Mouse (Mus musculus): ENCODE measurements around the gene Exoc3l2.
A peak's percentile ranks its signal among the peaks of the same experiment; 100 is the strongest.

Gene Exoc3l2

DNA sequence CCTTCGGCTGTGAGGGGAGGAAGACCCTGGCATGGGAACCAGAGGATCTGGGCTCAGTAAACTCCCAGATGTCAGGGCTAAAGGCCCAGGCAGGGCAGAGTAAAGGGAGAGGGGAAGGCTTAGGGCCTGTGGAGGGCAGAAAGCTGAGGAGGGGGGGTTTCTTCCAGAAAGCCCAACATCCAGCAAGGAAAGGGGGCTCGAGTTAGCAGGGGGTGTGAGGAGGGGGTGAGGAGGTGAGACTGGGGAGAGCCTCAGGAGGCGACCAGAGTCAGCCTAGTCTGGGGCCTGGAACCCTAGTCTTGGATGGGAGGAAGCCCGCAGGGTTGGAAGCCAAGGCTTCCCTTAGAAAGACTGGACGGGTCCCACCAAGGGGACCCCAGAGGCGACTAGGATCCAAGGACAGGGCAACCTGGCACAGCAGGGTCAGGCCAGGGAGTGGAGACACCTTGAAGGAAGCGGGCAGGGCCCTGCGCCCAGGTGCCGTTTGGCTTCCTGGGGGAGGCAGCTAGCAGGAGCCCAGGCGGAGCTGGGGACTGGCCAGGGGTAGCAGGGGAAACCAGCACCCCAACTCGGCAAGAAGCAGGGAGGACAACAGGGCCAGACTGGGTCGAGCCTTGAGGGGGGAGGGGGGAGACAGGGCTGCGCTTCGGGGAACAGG, 5.6 kb upstream of the Exoc3l2 start:
- DNase-seq, result no peak

DNA sequence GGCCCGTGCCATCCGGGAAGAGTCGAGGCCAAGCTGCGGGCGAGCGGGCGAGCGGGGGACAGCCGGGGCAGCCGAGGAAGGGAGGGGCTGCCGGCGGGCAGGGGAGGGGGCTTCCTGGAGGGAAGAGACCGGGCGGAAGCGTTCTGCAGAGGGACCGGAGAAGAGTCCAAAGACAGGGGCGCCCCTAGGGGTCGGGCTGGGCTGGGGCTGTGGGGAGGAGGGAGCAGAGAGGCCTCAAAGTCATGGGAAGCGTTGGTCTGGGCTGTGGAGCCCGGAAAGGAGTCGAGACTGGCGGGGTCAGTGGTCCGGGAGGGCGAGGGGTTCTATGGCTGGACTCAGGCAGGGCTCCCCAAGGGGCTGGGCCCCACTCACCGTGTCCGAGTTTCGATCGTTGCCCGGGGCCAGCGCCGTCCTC, 5.1 kb upstream of the Exoc3l2 start:
- no peak for DNase-seq

DNA sequence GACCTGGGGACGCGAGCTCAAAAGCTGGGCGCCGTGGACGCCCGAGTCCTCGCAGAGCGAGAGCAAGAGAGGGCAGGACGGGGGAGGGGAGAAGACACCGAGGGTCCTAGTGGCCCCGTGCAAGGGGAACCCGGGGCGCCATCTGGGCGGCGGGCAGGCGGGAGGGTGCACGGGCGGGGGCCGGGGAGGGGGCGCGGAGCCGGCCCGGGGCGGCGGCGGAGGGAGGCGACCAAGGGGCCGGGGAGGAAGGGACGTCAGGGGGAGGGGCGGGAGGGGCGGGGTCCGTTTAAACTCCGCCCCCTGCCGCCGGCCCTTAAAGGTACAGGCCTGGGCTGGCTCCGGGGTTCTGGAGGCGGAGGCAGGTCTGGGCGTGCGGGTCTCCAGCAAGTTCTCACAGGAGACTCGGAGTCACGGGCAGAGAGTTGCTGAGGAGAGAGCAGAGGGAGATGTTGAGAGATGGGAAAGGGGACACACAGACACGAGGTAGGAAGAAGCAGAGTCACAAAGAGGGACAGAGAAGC, 4.5 kb upstream of the Exoc3l2 start, which contains the start of gene Mark4:
Mark4 (minus strand) TSS at position 231 of the 521 bp plus-strand sequence.
- peak; percentile 79 for DNase-seq

DNA sequence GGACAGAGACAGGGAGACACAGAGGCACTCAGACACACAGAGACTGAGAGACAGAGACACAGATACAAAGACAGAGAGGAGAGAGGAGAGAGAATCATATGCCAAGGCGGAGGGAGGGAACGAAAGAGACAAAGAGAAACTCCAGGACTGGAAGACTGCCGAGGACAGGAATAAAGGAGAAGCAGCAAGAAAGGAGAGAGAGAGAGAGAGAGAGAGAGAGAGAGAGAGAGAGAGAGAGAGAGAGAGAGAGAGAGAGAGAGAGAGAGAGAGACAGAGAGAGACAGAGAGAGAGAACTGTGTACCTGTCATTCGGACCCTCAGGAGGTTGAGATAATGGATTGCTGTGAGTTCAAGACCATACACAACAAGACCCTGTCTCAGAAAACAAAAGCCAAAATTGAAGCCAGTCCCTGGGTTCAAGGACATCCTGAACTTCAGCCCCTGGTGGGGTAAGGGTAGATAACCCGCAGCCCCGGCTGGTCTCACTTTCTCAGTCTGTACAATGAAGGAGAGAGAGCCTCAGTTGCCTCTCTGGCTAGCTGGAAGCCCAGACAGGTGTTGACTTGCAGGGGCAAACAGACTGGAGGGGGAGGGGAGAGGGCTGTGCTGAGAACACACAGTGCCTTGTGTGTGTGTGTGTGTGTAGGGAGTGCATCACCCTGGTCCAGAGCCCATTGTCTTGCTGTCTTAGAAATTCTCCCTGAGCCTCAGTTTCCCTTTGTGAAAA, 3.8 kb upstream of the Exoc3l2 start:
- DNase-seq, result no peak

DNA sequence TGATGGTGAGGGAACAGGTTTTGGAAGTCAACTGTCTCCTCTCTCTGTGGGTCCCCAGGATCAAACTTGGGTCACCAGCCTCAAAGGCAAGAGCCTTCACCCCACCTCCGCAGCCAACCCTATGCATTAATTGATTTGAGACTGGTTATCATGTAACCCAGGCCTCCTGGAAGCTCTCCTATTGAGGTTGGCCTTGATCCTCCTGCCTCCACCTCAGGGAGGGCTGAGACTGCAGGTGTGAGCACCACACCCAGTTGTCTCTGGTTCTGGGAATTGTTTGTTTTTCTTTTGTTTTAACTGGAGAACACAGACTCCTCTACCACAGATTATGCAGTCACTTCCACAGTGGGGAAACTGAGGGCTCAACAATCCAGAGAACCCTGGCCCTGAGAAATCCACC, 2.6 kb upstream of the Exoc3l2 start:
- no peak for DNase-seq

DNA sequence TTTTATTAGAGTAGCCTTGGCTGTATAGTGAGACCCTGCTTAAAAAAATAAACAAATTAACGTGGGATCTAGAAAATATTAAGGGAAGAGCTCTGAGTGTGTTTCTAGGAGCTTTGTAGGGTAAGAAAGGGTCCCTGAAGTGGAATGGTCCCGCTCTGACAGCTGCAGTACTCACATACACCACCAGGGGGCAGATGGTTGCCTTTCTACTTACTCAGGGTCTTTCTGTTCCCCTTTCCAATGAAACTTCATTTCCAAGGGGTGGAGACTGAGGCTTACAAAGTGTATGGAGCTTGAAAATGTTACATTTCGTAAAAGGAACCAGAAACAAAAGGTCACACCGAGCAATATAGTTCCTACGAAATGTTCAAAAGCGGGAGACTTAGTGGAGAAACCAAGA, 1.6 kb upstream of the Exoc3l2 start:
- peak; percentile 82 for DNase-seq

DNA sequence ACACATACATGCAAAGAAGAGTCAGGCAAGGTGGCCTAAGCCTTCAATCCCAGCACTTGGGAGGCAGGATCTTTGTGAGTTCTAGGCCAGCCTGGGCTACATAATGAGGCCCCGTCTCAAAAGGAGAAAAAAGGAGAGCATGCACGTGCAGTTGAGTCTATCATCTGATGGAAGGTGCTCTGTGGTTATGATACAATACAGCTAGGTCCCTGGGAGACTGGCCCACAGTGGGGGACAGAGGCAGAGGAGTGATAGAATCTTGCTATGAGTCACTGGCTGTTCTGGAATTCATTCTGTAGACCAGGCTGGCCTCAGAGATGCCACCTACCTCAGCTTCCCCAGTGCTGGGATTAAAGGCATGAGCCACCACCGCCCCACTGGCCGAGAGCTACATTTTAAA, 688 bp upstream of the Exoc3l2 start:
- DNase-seq, result no peak

DNA sequence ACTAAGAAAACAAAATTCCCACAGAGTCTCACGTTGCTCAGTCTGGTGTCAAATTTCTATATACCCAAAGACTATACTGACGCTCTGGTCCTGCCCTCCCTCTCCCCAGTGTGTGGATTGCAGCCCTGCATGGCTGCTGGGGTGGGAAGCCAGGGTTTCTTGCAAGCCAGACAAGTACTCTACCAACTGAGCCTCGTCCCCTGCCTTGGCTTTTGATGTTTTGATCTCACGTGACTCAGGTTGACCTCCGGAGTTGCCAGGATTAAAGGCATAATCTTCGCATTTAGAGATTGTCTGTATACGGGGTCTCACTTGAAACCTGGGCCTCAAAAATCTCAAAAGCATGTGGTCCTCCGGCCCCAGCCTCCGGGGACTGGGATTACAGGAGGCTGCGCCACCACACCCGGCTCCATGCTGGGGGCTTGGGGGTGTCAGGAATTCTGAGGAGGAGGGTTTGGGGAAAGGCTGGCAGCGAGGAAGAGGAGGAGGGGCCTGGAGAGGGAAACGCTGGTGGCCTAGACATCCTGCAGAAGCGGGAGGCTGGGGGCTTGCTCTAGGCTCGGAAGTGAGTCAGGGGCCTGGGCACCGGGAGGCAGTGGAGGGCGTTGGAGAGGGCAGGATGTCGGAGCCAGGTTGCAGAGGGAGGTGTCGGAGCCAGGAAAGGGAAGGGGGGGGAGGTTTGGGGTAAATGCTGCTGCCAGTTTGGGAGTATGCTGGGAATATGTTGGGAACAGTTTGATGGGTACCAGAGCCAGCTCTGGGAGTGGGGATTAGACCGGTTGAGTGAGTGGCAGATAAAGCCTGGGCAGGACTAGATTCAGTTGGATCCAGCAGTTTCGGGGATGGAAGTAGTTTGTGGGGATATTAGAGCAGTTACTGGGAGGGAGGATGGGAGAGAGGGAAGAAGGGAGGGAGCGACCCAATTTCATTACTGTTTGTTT, 1.5 kb downstream of the Exoc3l2 start:
- DNase-seq, result no peak

DNA sequence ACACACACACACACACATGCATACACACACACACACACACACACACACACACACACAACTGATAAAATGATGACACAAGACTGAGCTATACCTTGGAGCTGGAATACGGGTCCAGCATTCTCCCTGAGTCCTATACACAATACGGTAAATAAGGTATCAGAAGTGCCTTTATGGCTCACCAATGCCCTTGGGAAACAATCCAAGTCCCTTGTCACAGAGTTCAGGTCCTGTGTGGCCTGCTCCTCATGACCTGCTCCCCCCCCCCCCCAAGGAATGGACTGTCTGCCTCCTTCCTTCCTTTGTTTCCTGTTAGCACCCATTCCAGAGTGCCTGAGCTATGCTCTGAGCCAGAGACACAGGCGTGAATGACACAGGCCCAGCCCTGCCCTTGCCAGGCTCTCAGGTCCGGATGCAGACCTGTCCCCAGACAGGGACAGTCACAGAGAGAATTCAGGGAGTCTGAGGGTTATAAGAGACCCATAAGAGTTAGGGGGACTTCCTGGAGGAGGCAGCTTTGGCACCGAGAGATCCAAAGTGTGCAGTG, 3.5 kb downstream of the Exoc3l2 start:
- peak; percentile 59 for DNase-seq

DNA sequence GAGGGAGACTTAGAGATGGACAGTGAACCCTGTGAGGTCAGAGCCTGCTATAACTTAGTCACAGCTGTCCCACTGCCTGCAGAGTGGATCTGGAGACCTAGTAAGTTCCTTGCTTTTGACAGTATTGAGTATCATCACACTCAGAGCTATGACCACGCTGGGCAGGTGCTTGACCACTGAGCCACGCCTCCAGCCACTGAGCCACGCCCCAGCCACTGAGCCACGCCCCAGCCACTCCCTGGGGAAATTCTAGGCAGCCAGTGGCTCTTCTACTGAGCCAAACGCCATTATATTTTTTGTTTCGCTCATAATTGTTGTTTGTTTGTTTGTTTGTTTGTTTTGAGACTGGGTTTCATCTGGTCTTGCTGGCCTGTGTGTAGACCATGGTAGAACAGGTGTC, 4.5 kb downstream of the Exoc3l2 start:
- DNase-seq, result peak; percentile 55

DNA sequence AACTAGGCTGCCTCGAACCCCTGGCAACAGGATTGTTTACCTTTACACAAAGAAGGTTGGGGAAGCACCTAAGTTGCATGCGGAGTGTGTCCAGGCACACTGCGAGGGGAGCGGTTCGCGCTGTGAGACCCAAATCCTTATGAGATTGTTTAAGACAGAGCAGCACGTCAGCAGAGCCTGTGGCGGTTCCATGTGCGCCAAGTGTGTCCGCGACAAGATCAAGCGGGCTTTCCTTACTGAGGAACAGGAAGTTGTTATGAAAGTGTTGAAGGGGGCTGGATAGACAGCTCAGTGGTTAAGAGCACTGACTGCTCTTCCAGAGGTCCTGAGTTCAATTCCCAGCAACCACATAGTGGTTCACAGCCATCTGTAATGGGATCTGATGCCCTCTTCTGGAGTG, 5.1 kb downstream of the Exoc3l2 start:
- no peak for DNase-seq

DNA sequence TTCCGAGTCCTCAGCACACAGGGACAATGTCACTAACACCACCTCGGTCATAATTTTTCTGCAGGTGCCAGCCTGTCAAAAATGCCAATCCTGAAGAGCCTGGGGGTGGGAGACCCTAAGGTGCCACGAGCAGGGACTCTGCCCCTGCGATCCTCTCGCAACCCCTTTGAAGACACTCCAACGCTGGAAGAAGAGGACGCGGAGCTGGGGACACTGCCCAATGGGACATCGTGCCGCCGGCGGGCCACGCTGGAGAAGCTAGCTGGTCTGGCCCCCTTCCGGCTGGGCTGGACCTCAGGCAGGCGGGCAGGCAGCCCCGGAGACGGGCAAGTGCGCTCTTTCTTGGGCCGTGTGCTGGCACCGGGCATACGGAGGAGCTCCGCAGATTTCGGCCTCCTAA, 6.3 kb downstream of the Exoc3l2 start:
- no peak for DNase-seq

DNA sequence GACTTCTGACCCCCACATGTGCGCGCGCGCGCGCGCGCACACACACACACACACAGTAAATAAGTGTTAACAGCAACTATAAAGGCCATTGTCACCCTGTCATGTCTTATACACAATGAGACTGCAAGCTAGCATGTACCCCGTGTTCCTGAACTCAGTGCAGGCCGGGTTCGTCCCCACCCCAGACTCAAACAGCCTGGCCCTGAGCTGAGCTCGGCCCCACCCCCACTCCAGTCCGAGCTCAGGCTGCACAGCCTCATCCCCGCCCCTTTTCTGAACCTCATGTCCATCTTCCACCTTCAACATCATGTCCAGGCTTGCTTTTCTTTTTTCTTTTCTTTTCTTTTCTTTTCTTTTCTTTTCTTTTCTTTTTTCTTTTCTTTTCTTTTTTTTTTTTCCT, 7.2 kb downstream of the Exoc3l2 start:
- DNase-seq, result no peak

DNA sequence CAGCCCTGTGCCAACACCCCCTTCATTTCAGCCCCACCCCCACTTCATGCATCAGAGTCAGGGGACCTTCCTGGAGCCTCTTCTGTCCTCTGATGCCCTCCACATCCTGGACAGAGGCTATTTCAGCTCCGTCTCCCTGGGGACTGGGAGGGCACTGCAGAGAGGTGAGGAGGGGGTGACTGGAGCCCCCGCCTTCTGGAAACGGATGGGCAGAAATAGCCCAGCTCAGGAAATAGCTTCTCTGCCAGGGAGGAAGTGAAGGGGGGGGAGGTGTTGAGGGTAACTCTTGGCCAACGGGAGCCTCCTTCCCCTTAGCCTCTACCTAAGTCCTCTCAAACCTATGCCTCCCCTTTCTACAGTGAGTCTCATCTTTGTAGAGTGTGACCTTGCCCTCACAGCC, 9.3 kb downstream of the Exoc3l2 start:
- DNase-seq, result peak; percentile 77

DNA sequence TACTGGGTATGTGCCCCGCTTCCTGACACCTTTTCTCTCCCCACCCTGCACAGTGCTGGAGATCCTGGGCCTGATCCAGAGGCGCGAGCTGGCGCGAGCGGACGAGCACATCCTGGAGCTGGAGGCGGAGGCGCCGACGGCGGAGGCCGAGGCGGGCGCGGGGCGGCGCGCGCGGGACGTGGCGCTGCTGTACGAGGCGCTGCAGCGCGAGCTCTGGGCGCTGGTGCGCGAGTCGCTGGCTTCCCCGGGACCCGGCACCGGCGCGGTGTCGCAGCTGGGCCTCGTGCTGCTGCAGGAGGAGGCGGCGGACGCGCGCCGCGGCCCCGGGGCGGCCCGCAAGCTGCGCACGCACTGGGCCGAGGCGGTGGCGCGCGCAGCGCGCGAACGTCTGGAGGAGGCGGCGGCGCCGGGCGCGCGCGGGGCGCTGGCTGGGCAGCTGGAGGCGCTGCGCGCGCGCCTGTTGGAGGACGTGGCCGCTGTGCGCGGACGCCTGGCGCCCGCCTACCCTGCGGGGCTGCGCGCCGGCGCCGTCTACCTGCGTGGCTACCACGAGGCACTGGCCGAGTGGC, 10.8 kb downstream of the Exoc3l2 start:
- DNase-seq, result peak; percentile 53

DNA sequence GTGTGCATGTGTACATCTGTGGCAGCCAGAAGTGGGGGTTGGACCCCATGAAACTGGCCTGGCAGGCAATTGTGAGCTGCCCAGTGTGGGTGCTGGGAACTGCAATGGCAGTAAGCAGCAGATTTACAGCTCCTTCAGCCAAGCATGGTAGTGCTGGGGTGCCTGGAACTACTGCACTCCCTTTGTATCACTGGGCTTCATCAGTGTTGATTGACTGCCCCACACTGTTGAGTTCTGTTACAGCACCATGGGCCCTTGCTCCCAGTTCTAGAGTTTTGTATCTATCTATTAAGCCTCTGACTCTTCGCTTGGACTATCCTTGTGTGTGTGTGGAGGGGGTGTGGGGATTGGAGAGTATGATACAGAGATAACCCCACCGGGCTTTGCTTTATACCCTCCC, 14.0 kb downstream of the Exoc3l2 start:
- DNase-seq, result no peak

DNA sequence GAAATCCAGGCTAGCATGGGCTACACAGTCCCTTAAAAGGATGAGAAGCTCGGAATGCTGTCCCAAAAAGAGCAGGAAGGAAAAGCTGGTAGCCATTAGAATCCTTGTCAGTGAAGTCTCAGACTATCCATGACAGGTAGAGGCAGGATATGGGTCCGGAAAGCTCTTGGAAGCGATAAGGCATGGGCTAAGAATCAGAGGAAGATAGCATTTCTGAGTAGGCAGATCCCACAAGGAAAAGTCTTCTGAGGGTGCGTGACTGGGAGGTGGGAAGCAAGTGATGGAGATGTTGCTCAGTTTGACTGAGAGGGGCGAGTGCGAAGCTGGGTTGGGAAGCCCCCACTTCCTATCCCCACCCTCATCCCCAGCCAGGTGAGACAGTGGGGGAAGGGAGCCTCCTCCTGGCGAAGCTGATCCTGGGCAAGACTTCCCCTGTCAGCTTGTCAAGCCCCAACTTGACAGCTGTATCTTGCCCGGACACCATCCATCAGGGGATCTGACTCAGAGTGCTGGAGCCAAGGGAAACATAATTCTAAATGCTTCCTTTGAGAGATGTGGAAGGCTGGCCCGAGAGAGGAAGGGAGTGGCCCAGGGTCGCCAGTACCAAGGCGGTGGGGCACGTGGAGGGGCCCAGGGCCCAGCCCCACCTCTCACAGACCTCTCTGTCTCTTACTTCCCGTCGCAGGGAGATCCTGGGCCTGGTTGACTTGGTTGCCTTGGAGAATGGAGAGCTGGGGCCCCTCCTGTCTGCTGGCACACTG, 14.7 kb downstream of the Exoc3l2 start:
- DNase-seq, result peak; percentile 80

DNA sequence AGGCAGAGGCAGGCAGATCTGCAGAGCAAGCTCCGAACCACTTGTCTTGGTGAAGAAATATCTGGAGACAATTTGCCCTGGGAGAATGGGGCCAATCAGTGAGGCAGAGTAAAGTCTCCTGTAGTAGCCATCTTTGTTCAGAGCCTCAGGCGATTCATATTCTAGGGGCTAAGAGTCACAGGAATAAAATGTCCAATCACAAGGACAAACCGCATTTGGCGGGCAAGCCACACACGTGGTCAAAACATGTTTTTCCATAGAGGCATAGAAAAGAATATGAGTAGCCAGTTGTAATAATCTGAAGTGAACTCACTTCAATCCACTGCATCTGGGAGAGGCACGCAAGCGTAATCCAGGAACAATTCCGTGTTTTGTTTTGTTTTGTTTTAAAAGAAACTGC, 20.1 kb downstream of the Exoc3l2 start:
- no peak for DNase-seq

DNA sequence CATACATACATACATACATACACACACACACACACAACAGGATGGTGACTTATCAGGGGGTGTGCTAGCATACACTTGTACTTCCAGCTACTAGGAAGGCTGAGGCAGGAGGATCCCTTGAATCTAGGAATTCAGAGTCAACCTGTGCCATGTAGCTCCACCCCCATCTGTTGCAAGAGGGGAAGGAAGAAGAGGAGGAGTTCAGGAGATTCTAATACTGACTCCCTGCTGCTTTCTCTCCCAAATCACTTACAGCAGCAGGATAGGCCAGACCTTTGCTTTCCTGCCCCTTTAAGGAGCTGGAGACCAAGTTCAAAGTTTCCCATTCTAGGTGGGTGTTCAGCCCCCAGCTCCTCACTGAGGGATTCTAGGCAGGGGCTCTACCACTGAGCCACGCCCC, 22.4 kb downstream of the Exoc3l2 start:
- no peak for DNase-seq

DNA sequence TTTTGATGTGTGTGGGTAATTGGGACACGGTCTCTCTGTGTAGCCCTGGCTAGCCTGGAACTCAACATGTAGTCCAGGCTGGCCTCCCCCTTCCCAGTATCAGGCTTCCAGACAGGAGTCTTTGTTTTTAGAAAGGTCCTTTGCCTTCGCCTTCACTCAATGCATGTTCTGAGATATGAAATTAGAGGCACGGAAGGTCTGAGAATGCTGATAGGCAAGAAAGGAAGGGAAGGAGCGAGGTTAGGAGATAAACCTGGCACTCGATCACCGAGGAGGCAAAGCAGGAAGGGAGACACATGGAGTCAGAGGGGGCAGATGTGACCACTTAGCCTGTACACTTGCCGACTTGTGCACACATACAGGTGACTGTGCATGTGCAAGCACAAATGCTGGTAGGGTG, 23.4 kb downstream of the Exoc3l2 start:
- DNase-seq, result no peak

DNA sequence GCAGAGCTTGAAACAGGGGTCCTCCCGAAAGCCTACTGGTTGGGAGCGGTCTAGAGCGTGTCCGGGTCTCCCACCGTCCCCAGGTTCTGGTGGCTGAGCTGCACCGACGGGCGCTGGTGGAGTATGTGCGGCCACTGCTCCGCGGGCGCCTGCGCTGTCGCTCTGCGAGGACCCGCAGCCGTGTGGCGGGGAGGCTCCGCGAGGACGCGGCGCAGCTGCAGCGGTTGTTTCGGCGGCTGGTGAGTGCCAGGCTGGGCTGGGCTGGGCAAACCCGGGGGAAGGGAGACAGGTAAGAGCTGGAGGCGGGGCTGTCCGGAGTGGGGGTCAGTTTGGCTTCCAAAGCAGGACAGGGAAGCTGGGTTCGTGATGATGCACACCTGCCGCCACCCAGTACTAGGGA, 26.4 kb downstream of the Exoc3l2 start:
- DNase-seq, result no peak

DNA sequence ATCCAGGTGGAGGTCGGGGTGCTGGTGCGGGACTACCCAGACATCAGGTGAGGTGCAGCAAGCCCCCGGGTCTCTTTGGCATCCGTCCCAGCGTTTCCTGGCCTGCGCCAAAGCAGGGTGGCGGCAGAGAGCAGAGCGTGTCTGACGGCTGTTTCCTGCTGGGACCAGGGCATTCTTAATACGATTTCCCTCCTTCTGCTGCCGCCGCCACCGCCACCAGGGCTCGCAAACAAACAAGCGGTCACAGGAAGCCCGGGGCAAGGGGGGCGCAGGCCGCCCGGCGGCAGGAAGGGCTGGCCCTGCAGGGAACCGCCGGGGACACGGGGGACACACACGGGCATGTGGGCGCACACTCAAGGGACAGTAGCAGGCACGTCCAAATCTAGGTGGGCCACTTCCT, 28.6 kb downstream of the Exoc3l2 start:
- DNase-seq, result peak; percentile 77
